Mouse (Mus musculus): ENCODE data around the gene Usp15. TPM values are rescaled to one million over a fixed set of nuclear protein-coding genes. Genes with fewer than 3 reads are reported as not detected.

Gene Usp15
- polyA plus RNA-seq, 1 experiment, result 51.8 TPM

GRCm38 (mm10) chr10:123092577-123092976, 104.2 kb downstream of the Usp15 start:
- TF ChIP-seq POLR2A (IDR thresholded peaks at IDR 0.05; ENCODE audit: extremely low read depth, insufficient read depth, low read length), result no peak
- TF ChIP-seq CTCF (IDR thresholded peaks at IDR 0.05; ENCODE audit: extremely low read depth, insufficient read depth, low read length), result no peak
- no peak overlapping the region for H3K27ac ChIP-seq (ENCODE audit: insufficient read depth, low read length)
- H3K4me1 ChIP-seq (ENCODE audit: control insufficient read depth, insufficient read depth, low read length), result no peaks in the 10 kb centered on the region
- H3K4me3 ChIP-seq (ENCODE audit: insufficient read depth, low read length), result no peak overlapping the region

DNA sequence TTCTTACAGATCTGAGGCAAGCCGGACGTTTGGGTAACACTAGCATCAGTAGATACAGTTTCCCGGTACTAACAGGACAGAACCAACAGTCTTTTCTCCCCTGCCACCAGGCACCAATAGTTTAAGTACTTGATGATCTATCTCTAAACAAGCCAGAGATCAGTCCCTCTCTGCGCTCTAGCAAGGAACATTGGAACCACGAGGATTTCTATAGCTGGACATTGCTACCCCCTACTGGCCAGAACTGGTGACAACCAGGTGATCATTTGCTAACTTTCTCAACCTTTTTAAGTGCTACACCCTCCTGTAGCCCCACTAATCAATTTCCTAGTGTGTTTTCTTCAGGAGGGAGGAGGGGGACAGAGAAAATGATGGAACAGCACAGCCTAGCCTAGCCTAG, 105.1 kb downstream of the Usp15 start:
- no peak overlapping the region for H3K4me3 ChIP-seq (ENCODE audit: insufficient read depth, low read length)
- TF ChIP-seq CTCF (IDR thresholded peaks at IDR 0.05; ENCODE audit: extremely low read depth, insufficient read depth, low read length), result peak; percentile 88
- no peak for TF ChIP-seq POLR2A (IDR thresholded peaks at IDR 0.05; ENCODE audit: extremely low read depth, insufficient read depth, low read length)
- H3K4me1 ChIP-seq (ENCODE audit: control insufficient read depth, insufficient read depth, low read length), result no peaks in the 10 kb centered on the region
- no peak overlapping the region for H3K27ac ChIP-seq (ENCODE audit: insufficient read depth, low read length)

DNA sequence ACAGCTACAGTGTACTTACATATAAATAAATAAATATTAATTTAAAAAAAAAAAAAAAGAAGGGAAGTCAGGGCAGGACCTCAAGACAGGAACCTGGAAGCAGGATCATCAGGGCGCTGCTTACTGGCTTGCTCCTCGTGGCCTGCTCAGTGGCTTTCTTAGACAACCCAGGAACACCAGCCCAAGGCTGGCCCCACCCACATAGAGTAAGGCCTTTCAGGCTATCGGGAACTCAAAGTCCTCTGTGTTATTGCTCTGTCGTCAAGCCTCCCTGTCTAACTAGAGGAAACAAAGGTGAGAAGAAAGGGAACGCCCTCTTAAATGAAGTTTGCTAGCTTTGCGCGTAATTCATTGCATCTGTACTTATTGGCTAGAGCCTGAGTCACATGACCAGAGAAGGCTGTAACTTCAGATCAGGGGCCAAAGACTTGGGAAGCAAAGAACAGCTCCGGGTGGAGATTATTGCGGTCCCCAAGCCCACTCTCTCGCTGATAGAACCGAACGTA, 107.3 kb downstream of the Usp15 start:
- Histone ChIP-seq H3K4me1 (ENCODE audit: control insufficient read depth, insufficient read depth, low read length) (0 out of 2 replicates have a peak, but pooled peaks cover 1% of the 10 kb centered on the region), H3K27ac (ENCODE audit: insufficient read depth, low read length) (no peak overlapping the region), H3K4me3 (ENCODE audit: insufficient read depth, low read length) (no peak overlapping the region)
- TF ChIP-seq CTCF (IDR thresholded peaks at IDR 0.05; ENCODE audit: extremely low read depth, insufficient read depth, low read length) (no peak), POLR2A (IDR thresholded peaks at IDR 0.05; ENCODE audit: extremely low read depth, insufficient read depth, low read length) (no peak)

DNA sequence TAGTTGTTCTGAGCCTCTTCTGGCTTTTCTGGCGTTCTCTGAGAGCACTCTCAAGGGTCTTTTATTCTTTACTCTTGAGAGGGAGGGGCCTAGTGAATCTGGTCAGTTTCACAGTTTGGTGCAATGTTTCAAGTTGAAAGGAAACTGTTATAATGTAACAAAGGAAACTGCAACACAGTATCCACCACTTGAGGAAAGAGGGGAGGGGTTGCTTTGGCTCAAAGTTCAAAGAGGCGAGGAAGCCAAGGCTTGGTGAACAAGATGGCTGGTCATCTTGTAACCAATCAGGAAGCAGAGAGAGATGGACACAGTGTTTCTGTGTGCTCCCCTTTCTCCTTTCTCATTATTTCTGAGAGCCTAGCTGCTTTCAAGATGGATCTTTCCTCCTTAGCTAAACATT, 109.9 kb downstream of the Usp15 start:
- no peak overlapping the region for H3K27ac ChIP-seq (ENCODE audit: insufficient read depth, low read length)
- TF ChIP-seq POLR2A (IDR thresholded peaks at IDR 0.05; ENCODE audit: extremely low read depth, insufficient read depth, low read length), result no peak
- TF ChIP-seq CTCF (IDR thresholded peaks at IDR 0.05; ENCODE audit: extremely low read depth, insufficient read depth, low read length), result no peak
- H3K4me3 ChIP-seq (ENCODE audit: insufficient read depth, low read length), result no peak overlapping the region
- 0 out of 2 replicates have a peak, but pooled peaks cover 1% of the 10 kb centered on the region for H3K4me1 ChIP-seq (ENCODE audit: control insufficient read depth, insufficient read depth, low read length)

GRCm38 (mm10) chr10:123084900-123085641, 111.7 kb downstream of the Usp15 start:
- 0 out of 2 replicates have a peak overlapping the region, but pooled peaks have one; percentile 60 for H3K27ac ChIP-seq (ENCODE audit: insufficient read depth, low read length)
- no peak overlapping the region for H3K4me3 ChIP-seq (ENCODE audit: insufficient read depth, low read length)
- 0 out of 2 replicates have a peak, but pooled peaks cover 1% of the 10 kb centered on the region for H3K4me1 ChIP-seq (ENCODE audit: control insufficient read depth, insufficient read depth, low read length)
- TF ChIP-seq CTCF (IDR thresholded peaks at IDR 0.05; ENCODE audit: extremely low read depth, insufficient read depth, low read length), result no peak
- no peak for TF ChIP-seq POLR2A (IDR thresholded peaks at IDR 0.05; ENCODE audit: extremely low read depth, insufficient read depth, low read length)

GRCm38 (mm10) chr10:123084307-123084706, 112.5 kb downstream of the Usp15 start:
- TF ChIP-seq CTCF (IDR thresholded peaks at IDR 0.05; ENCODE audit: extremely low read depth, insufficient read depth, low read length) (no peak), POLR2A (IDR thresholded peaks at IDR 0.05; ENCODE audit: extremely low read depth, insufficient read depth, low read length) (no peak)
- H3K27ac ChIP-seq (ENCODE audit: insufficient read depth, low read length), result peak overlapping the region; percentile 60; the same call in 1 of the 2 replicates
- H3K4me3 ChIP-seq (ENCODE audit: insufficient read depth, low read length), result no peak overlapping the region
- H3K4me1 ChIP-seq (ENCODE audit: control insufficient read depth, insufficient read depth, low read length), result 0 out of 2 replicates have a peak, but pooled peaks cover 1% of the 10 kb centered on the region

DNA sequence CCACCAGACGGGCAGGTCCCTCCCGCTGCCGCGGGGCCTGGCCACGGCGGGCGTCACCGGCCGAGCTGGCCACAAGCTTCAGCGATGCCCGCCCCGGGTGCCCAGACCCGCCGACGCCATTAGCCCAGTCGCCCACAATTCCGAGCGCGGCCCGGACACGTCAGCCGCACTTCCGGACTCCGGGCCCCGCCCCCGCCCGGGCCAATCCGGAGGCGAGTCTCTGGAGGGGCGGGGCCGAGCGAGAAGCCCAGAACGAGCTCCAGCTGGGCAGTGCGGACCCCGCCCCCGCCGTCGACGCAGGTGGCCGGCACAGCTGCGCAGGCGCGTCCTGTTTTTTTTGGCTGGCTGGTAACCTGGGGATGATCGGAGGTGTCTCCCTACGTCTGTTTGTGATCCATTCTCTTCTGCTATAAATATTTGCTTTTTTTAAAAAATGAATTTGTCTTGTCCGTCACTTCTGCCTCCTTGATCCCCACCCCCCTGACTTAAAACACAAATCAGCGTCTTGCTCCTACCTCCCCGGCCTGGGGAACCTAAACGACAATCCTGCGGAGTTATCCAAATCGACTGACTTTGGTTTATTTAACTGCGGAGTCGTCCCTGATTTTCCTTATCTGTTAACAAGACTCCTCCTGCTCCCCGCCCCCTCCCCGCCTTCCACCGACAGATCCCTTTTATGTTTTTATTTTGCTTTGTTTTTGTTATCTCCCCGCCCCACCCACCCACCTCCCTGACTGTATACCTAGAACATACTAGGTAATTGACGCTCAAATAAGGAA, 120.4 kb downstream of the Usp15 start, which contains the start of gene Mon2:
Mon2 (minus strand) TSS at position 261 of the 779 bp plus-strand sequence.
- no peak for TF ChIP-seq CTCF (IDR thresholded peaks at IDR 0.05; ENCODE audit: extremely low read depth, insufficient read depth, low read length)
- TF ChIP-seq POLR2A (IDR thresholded peaks at IDR 0.05; ENCODE audit: extremely low read depth, insufficient read depth, low read length), result peak; percentile 74; the same call in 1 of the 2 replicates
- H3K4me1 ChIP-seq (ENCODE audit: control insufficient read depth, insufficient read depth, low read length), result peaks cover 4% of the 10 kb centered on the region; the same call in 1 of the 2 replicates
- H3K4me3 ChIP-seq (ENCODE audit: insufficient read depth, low read length), result peak within 1 kb of the TSS; percentile 51
- H3K27ac ChIP-seq (ENCODE audit: insufficient read depth, low read length), result peak within 1 kb of the TSS; percentile 75

DNA sequence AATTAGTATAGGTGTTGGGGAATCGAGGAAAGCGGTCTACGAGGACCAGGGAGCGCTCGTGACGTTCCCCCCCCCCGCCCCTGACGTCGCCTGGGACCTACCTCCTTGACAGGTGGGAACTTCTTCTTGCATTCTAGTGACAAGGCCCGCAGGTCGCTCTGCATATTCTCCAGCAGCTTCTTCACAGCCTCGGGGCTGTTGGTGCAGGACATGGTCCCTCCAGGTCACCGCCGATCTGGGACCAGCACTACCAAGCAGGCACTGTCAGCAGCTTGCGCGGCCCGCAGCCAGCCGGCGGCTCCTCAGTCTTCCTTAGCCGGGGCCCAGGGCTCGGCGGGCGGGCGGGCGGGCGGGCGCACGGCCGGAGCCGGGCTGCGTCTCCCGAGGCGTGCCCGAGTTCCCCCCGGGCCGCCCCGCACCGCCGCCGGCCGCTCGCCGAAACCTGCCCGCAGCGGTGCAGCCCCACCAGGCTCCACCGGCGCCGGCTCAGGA, 121.0 kb downstream of the Usp15 start:
- Histone ChIP-seq H3K4me1 (ENCODE audit: control insufficient read depth, insufficient read depth, low read length) (peaks cover 4% of the 10 kb centered on the region; the same call in 1 of the 2 replicates), H3K4me3 (ENCODE audit: insufficient read depth, low read length) (peak overlapping the region; percentile 51), H3K27ac (ENCODE audit: insufficient read depth, low read length) (peak overlapping the region; percentile 61; the same call in 1 of the 2 replicates)
- 0 out of 2 replicates have a peak, but pooled peaks have one; percentile 13 for TF ChIP-seq POLR2A (IDR thresholded peaks at IDR 0.05; ENCODE audit: extremely low read depth, insufficient read depth, low read length)
- no peak for TF ChIP-seq CTCF (IDR thresholded peaks at IDR 0.05; ENCODE audit: extremely low read depth, insufficient read depth, low read length)

DNA sequence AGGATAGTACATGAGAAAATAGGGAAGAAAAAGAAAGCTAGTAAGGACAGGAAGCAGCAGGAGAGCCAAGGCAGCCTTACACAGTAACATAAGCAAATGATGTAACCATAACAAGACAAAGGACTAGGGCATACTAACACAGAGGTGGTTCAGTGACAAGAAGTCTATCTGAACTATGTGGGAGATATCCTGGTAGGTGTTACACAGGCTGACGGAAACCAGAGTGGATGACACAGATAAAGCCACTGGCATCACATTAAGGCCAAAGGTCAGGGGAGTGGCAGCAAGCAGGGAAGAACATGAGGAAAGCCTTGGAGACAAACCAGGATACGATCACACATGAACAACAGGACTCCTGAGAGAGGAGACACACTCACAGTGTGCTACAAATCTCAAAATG, 124.8 kb downstream of the Usp15 start:
- Histone ChIP-seq H3K27ac (ENCODE audit: insufficient read depth, low read length) (no peak overlapping the region), H3K4me1 (ENCODE audit: control insufficient read depth, insufficient read depth, low read length) (peaks cover 4% of the 10 kb centered on the region; the same call in 1 of the 2 replicates), H3K4me3 (ENCODE audit: insufficient read depth, low read length) (no peak overlapping the region)
- TF ChIP-seq CTCF (IDR thresholded peaks at IDR 0.05; ENCODE audit: extremely low read depth, insufficient read depth, low read length) (no peak), POLR2A (IDR thresholded peaks at IDR 0.05; ENCODE audit: extremely low read depth, insufficient read depth, low read length) (no peak)
